Mouse (Mus musculus): ENCODE results near the gene Kcnk10. TPM values are rescaled to one million over a fixed set of nuclear protein-coding genes. Genes with fewer than 3 reads are reported as not detected.

Kcnk10 gene
- total RNA-seq, 2 experiments from 2014 or later, result 15.2 to 18.3 TPM

- no peak for DNase-seq (ENCODE audit: extremely low spot score in 1 of 2, low spot score in 1 of 2)
These were observed 134.4 kb downstream of the Kcnk10 start for GRCm38 (mm10) chr12:98443754-98444153.

- no peak for DNase-seq (ENCODE audit: extremely low spot score in 1 of 2, low spot score in 1 of 2)
These were observed 140.0 kb downstream of the Kcnk10 start for GRCm38 (mm10) chr12:98438080-98438479.

GRCm38 (mm10) chr12:98430683-98431082 is 147.4 kb downstream of the Kcnk10 start:
- DNase-seq (ENCODE audit: extremely low spot score in 1 of 2, low spot score in 1 of 2), result no peak

- DNase-seq (ENCODE audit: extremely low spot score in 1 of 2, low spot score in 1 of 2), result no peak
These were observed 156.8 kb downstream of the Kcnk10 start for GRCm38 (mm10) chr12:98421340-98421739.

GRCm38 (mm10) chr12:98419849-98420248 is 158.3 kb downstream of the Kcnk10 start:
- DNase-seq (ENCODE audit: extremely low spot score in 1 of 2, low spot score in 1 of 2), result no peak

GRCm38 (mm10) chr12:98409580-98409979 is 168.5 kb downstream of the Kcnk10 start:
- DNase-seq (ENCODE audit: extremely low spot score in 1 of 2, low spot score in 1 of 2), result no peak

GRCm38 (mm10) chr12:98406598-98406997 is 171.5 kb downstream of the Kcnk10 start:
- DNase-seq (ENCODE audit: extremely low spot score in 1 of 2, low spot score in 1 of 2), result no peak

GRCm38 (mm10) chr12:98406076-98406475 is 172.0 kb downstream of the Kcnk10 start:
- no peak for DNase-seq (ENCODE audit: extremely low spot score in 1 of 2, low spot score in 1 of 2)

- DNase-seq (ENCODE audit: extremely low spot score in 1 of 2, low spot score in 1 of 2), result no peak
These were observed 181.5 kb downstream of the Kcnk10 start for GRCm38 (mm10) chr12:98396586-98396985.

GRCm38 (mm10) chr12:98394115-98394514 is 184.0 kb downstream of the Kcnk10 start:
- DNase-seq (ENCODE audit: extremely low spot score in 1 of 2, low spot score in 1 of 2), result no peak

- DNase-seq (ENCODE audit: extremely low spot score in 1 of 2, low spot score in 1 of 2), result no peak
These were observed 186.8 kb downstream of the Kcnk10 start for GRCm38 (mm10) chr12:98391347-98391746.

- no peak for DNase-seq (ENCODE audit: extremely low spot score in 1 of 2, low spot score in 1 of 2)
These were observed 188.5 kb downstream of the Kcnk10 start for GRCm38 (mm10) chr12:98389618-98390017.

Other genes starting within 250 kb of the Kcnk10 start
- 10 to 100 TPM; 24.6 to 30.2 TPM for gene Spata7, start 49.8 kb upstream of the Kcnk10 start, total RNA-seq (2021)
- gene Ptpn21, start 159.1 kb upstream of the Kcnk10 start, total RNA-seq (2021), result 1 to 10 TPM; 7.8 to 7.9 TPM
- 100 to 1,000 TPM in 1 of 2 experiments, 10 to 100 TPM in 1; 86.0 to 101 TPM for gene Zc3h14, start 168.7 kb upstream of the Kcnk10 start, total RNA-seq (2021)